Mouse (Mus musculus): Measurements from ENCODE around the gene Gpr61. TPM values are rescaled to one million over a fixed set of nuclear protein-coding genes. Genes with fewer than 3 reads are reported as not detected.

Gpr61 gene
- not detected in 2 replicates for polyA plus RNA-seq (2015; fragmentation: Nextera tagmentation; extraction: Ambion mirVana)

GRCm38 (mm10) chr3:108154656-108155055 lies at the start of gene Gpr61:
Gene Gpr61, minus strand, starts transcription at chr3:108154882.
- Histone ChIP-seq H3K9me3 (replicated peaks; ENCODE audit: low read length) (no peaks in the 10 kb centered on the region), H3K4me2 (ENCODE audit: low read length) (no peak within 1 kb of the TSS), H3K4me1 (replicated peaks; ENCODE audit: insufficient read depth, low read length) (no peaks in the 10 kb centered on the region), H3K9ac (ENCODE audit: low read depth, low read length) (0 out of 2 replicates have a peak within 1 kb of the TSS, but pooled peaks have one; percentile 8), H3K27me3 (ENCODE audit: insufficient read depth, low read length) (no peaks in the 10 kb centered on the region), H3K4me3 (replicated peaks; ENCODE audit: low read depth, low read length) (no peak within 1 kb of the TSS), H3K36me3 (ENCODE audit: insufficient read depth, low read length) (no peaks in the 10 kb centered on the region), H3K27ac (no peak within 1 kb of the TSS)
- ATAC-seq (replicated peaks; ENCODE audit: low FRiP score, low read depth), result no peak
- WGBS, result 37% methylated on average over 4 of the region's 4 CpGs
- TF ChIP-seq CTCF (IDR thresholded peaks at IDR 0.05; ENCODE audit: low read depth), result no peak
- no peak for DNase-seq (ENCODE audit: low spot score)

GRCm38 (mm10) chr3:108204470-108204869 lies 49.8 kb upstream of the Gpr61 start:
- WGBS, result 81% methylated on average over 11 of the region's 11 CpGs
- Histone ChIP-seq H3K4me3 (replicated peaks; ENCODE audit: low read depth, low read length) (no peak overlapping the region), H3K36me3 (ENCODE audit: insufficient read depth, low read length) (peaks cover 16% of the 10 kb centered on the region), H3K27me3 (ENCODE audit: insufficient read depth, low read length) (no peaks in the 10 kb centered on the region), H3K4me2 (ENCODE audit: low read length) (no peak overlapping the region), H3K27ac (no peak overlapping the region), H3K4me1 (replicated peaks; ENCODE audit: insufficient read depth, low read length) (peaks cover 10% of the 10 kb centered on the region), H3K9ac (ENCODE audit: low read depth, low read length) (no peak overlapping the region), H3K9me3 (replicated peaks; ENCODE audit: low read length) (no peaks in the 10 kb centered on the region)
- DNase-seq (ENCODE audit: low spot score) (no peak), ATAC-seq (replicated peaks; ENCODE audit: low FRiP score, low read depth) (no peak)
- no peak for TF ChIP-seq CTCF (IDR thresholded peaks at IDR 0.05; ENCODE audit: low read depth)

- Histone ChIP-seq H3K4me2 (ENCODE audit: low read length) (no peak overlapping the region), H3K4me3 (replicated peaks; ENCODE audit: low read depth, low read length) (no peak overlapping the region), H3K4me1 (replicated peaks; ENCODE audit: insufficient read depth, low read length) (peaks cover 3% of the 10 kb centered on the region), H3K9me3 (replicated peaks; ENCODE audit: low read length) (no peaks in the 10 kb centered on the region), H3K27me3 (ENCODE audit: insufficient read depth, low read length) (no peaks in the 10 kb centered on the region), H3K27ac (no peak overlapping the region), H3K36me3 (ENCODE audit: insufficient read depth, low read length) (peaks cover 16% of the 10 kb centered on the region), H3K9ac (ENCODE audit: low read depth, low read length) (no peak overlapping the region)
- DNase-seq (ENCODE audit: low spot score), result peak; percentile 79
- ATAC-seq (replicated peaks; ENCODE audit: low FRiP score, low read depth), result peak; percentile 3; the same call in 1 of the 2 replicates
- WGBS, result 85% methylated on average over 11 of the region's 11 CpGs
- peak; percentile 95 for TF ChIP-seq CTCF (IDR thresholded peaks at IDR 0.05; ENCODE audit: low read depth)
Observed at GRCm38 (mm10) chr3:108203621-108204325, 49.1 kb upstream of the Gpr61 start.

- peaks cover 3% of the 10 kb centered on the region for H3K4me1 ChIP-seq (replicated peaks; ENCODE audit: insufficient read depth, low read length)
- 92% methylated on average over 13 of the region's 13 CpGs for WGBS
- TF ChIP-seq CTCF (IDR thresholded peaks at IDR 0.05; ENCODE audit: low read depth), result no peak
- ATAC-seq (replicated peaks; ENCODE audit: low FRiP score, low read depth), result no peak
- DNase-seq (ENCODE audit: low spot score), result no peak
- no peak overlapping the region for H3K4me2 ChIP-seq (ENCODE audit: low read length)
- H3K36me3 ChIP-seq (ENCODE audit: insufficient read depth, low read length), result peaks cover 18% of the 10 kb centered on the region
- H3K9me3 ChIP-seq (replicated peaks; ENCODE audit: low read length), result no peaks in the 10 kb centered on the region
- H3K4me3 ChIP-seq (replicated peaks; ENCODE audit: low read depth, low read length), result no peak overlapping the region
- no peak overlapping the region for H3K9ac ChIP-seq (ENCODE audit: low read depth, low read length)
- H3K27ac ChIP-seq, result no peak overlapping the region
- H3K27me3 ChIP-seq (ENCODE audit: insufficient read depth, low read length), result no peaks in the 10 kb centered on the region
Observed at GRCm38 (mm10) chr3:108203212-108203611, 48.5 kb upstream of the Gpr61 start.

GRCm38 (mm10) chr3:108202506-108202905 lies 47.8 kb upstream of the Gpr61 start:
- no peak for ATAC-seq (replicated peaks; ENCODE audit: low FRiP score, low read depth)
- no peak overlapping the region for H3K27ac ChIP-seq
- TF ChIP-seq CTCF (IDR thresholded peaks at IDR 0.05; ENCODE audit: low read depth), result no peak

GRCm38 (mm10) chr3:108200329-108201323 lies 45.9 kb upstream of the Gpr61 start, which contains the start of gene Cyb561d1:
Gene Cyb561d1, minus strand, starts transcription at chr3:108201212.
- peaks cover 17% of the 10 kb centered on the region for H3K36me3 ChIP-seq (ENCODE audit: insufficient read depth, low read length)
- H3K4me3 ChIP-seq (replicated peaks; ENCODE audit: low read depth, low read length), result peak within 1 kb of the TSS; percentile 56
- H3K9ac ChIP-seq (ENCODE audit: low read depth, low read length), result peak within 1 kb of the TSS; percentile 53
- H3K27ac ChIP-seq, result peak within 1 kb of the TSS; percentile 75
- TF ChIP-seq CTCF (IDR thresholded peaks at IDR 0.05; ENCODE audit: low read depth), result peak; percentile 69
- peak within 1 kb of the TSS; percentile 54 for H3K4me2 ChIP-seq (ENCODE audit: low read length)
- H3K4me1 ChIP-seq (replicated peaks; ENCODE audit: insufficient read depth, low read length), result peaks cover 18% of the 10 kb centered on the region
- no peaks in the 10 kb centered on the region for H3K27me3 ChIP-seq (ENCODE audit: insufficient read depth, low read length)
- WGBS, result 2% methylated on average over 44 of the region's 44 CpGs
- DNase-seq (ENCODE audit: low spot score) (peak; percentile 96), ATAC-seq (replicated peaks; ENCODE audit: low FRiP score, low read depth) (peak; percentile 87)
- H3K9me3 ChIP-seq (replicated peaks; ENCODE audit: low read length), result no peaks in the 10 kb centered on the region

More at GRCm38 (mm10) chr3:108202506-108202905, 47.8 kb upstream of the Gpr61 start:
- Histone ChIP-seq H3K27me3 (ENCODE audit: insufficient read depth, low read length) (no peaks in the 10 kb centered on the region), H3K36me3 (ENCODE audit: insufficient read depth, low read length) (peaks cover 18% of the 10 kb centered on the region), H3K4me3 (replicated peaks; ENCODE audit: low read depth, low read length) (no peak overlapping the region), H3K4me1 (replicated peaks; ENCODE audit: insufficient read depth, low read length) (peaks cover 3% of the 10 kb centered on the region), H3K9me3 (replicated peaks; ENCODE audit: low read length) (no peaks in the 10 kb centered on the region), H3K9ac (ENCODE audit: low read depth, low read length) (no peak overlapping the region), H3K4me2 (ENCODE audit: low read length) (no peak overlapping the region)
- no peak for DNase-seq (ENCODE audit: low spot score)
